Mouse (Mus musculus): ENCODE measurements around the gene Lrpap1.

- TF ChIP-seq CTCF (IDR thresholded peaks at IDR 0.05; ENCODE audit: extremely low read depth, insufficient read length, insufficient replicate concordance, low read depth, low read length) (no peak), POLR2A (IDR thresholded peaks at IDR 0.05; ENCODE audit: low read depth, low read length) (no peak)
Observed at GRCm38 (mm10) chr5:35076369-35076768, 29.2 kb downstream of the Lrpap1 start.
